Mouse (Mus musculus): Measurements from ENCODE around the gene Pcyt1b. TPM values are rescaled to one million over a fixed set of nuclear protein-coding genes. Genes with fewer than 3 reads are reported as not detected.
A peak's percentile ranks its signal among the peaks of the same experiment; 100 is the strongest.

Gene Pcyt1b
- total RNA-seq, 1 experiment: 8.7 TPM

- TF ChIP-seq MAFK (IDR thresholded peaks at IDR 0.05; ENCODE audit: insufficient read depth, low read depth, low read length): no peak
- no peak for TF ChIP-seq HCFC1 (IDR thresholded peaks at IDR 0.05; ENCODE audit: borderline replicate concordance, insufficient read depth, low read length)
- no peak for TF ChIP-seq ZNF384 (IDR thresholded peaks at IDR 0.05; ENCODE audit: low read depth, low read length)
- TF ChIP-seq CHD2 (IDR thresholded peaks at IDR 0.05; ENCODE audit: low read depth, low read length): no peak
- TF ChIP-seq ZC3H11A (IDR thresholded peaks at IDR 0.05; ENCODE audit: borderline replicate concordance, low read depth, low read length): no peak
- Histone ChIP-seq H3K36me3 (ENCODE audit: control insufficient read depth, insufficient read depth, low read length, poor library complexity, severe bottlenecking) (no peaks in the 10 kb centered on the region), H3K9me3 (ENCODE audit: control insufficient read depth, insufficient read depth, low read depth, low read length) (no peaks in the 10 kb centered on the region), H3K4me1 (ENCODE audit: control insufficient read depth in 2 of 2, insufficient read depth in 2 of 2, low read length in 2 of 2, poor library complexity in 1 of 2) (peaks cover 2 to 6% of the 10 kb centered on the region in 2 experiments; a peak in 1 of 4 replicates), H3K4me3 (ENCODE audit: insufficient read depth in 1 of 2, low read depth in 1 of 2, low read length in 2 of 2, poor library complexity in 1 of 2, severe bottlenecking in 1 of 2) (peak overlapping the region in 1 of 2 experiments; percentile 48; a peak in 1 of 4 replicates), H3K27ac (ENCODE audit: insufficient read depth, low read depth, low read length, poor library complexity, severe bottlenecking) (peak overlapping the region; percentile 5; the same call in 1 of the 2 replicates), H3K9ac (ENCODE audit: insufficient read depth, low read depth, low read length, poor library complexity, severe bottlenecking) (no peak overlapping the region)
- DNase-seq (ENCODE audit: low read depth, low spot score): no peak
- in situ Hi-C loops (cut with MboI; ENCODE audit: low sequenced_read_pairs in 2 of 2, unreplicated experiment in 2 of 2): no loop called here
Measured at GRCm38 (mm10) chrX:93676228-93676627, 21.6 kb downstream of the Pcyt1b start.

GRCm38 (mm10) chrX:93689287-93689686 is 34.6 kb downstream of the Pcyt1b start:
- no peaks in the 10 kb centered on the region for H3K4me1 ChIP-seq (ENCODE audit: control insufficient read depth in 2 of 2, insufficient read depth in 2 of 2, low read length in 2 of 2, poor library complexity in 1 of 2)
- TF ChIP-seq MAFK (IDR thresholded peaks at IDR 0.05; ENCODE audit: insufficient read depth, low read depth, low read length) (no peak), HCFC1 (IDR thresholded peaks at IDR 0.05; ENCODE audit: borderline replicate concordance, insufficient read depth, low read length) (no peak)
- no peaks in the 10 kb centered on the region for H3K9me3 ChIP-seq (ENCODE audit: control insufficient read depth, insufficient read depth, low read depth, low read length)
- H3K27ac ChIP-seq (ENCODE audit: insufficient read depth, low read depth, low read length, poor library complexity, severe bottlenecking): no peak overlapping the region
- H3K4me3 ChIP-seq (ENCODE audit: insufficient read depth in 1 of 2, low read depth in 1 of 2, low read length in 2 of 2, poor library complexity in 1 of 2, severe bottlenecking in 1 of 2): no peak overlapping the region
- no peak for DNase-seq (ENCODE audit: low read depth, low spot score)
- in situ Hi-C loops (cut with MboI; ENCODE audit: low sequenced_read_pairs in 2 of 2, unreplicated experiment in 2 of 2): no loop called here
- H3K9ac ChIP-seq (ENCODE audit: insufficient read depth, low read depth, low read length, poor library complexity, severe bottlenecking): no peak overlapping the region
- no peaks in the 10 kb centered on the region for H3K36me3 ChIP-seq (ENCODE audit: control insufficient read depth, insufficient read depth, low read length, poor library complexity, severe bottlenecking)

GRCm38 (mm10) chrX:93690672-93691071 is 36.0 kb downstream of the Pcyt1b start:
- Histone ChIP-seq H3K4me1 (ENCODE audit: control insufficient read depth in 2 of 2, insufficient read depth in 2 of 2, low read length in 2 of 2, poor library complexity in 1 of 2) (no peaks in the 10 kb centered on the region), H3K36me3 (ENCODE audit: control insufficient read depth, insufficient read depth, low read length, poor library complexity, severe bottlenecking) (no peaks in the 10 kb centered on the region), H3K4me3 (ENCODE audit: insufficient read depth in 1 of 2, low read depth in 1 of 2, low read length in 2 of 2, poor library complexity in 1 of 2, severe bottlenecking in 1 of 2) (no peak overlapping the region), H3K9me3 (ENCODE audit: control insufficient read depth, insufficient read depth, low read depth, low read length) (no peaks in the 10 kb centered on the region), H3K9ac (ENCODE audit: insufficient read depth, low read depth, low read length, poor library complexity, severe bottlenecking) (no peak overlapping the region), H3K27ac (ENCODE audit: insufficient read depth, low read depth, low read length, poor library complexity, severe bottlenecking) (no peak overlapping the region)
- DNase-seq (ENCODE audit: low read depth, low spot score): no peak
- no peak for TF ChIP-seq ZC3H11A (IDR thresholded peaks at IDR 0.05; ENCODE audit: borderline replicate concordance, low read depth, low read length)
- TF ChIP-seq MAFK (IDR thresholded peaks at IDR 0.05; ENCODE audit: insufficient read depth, low read depth, low read length): no peak
- TF ChIP-seq CHD2 (IDR thresholded peaks at IDR 0.05; ENCODE audit: low read depth, low read length): no peak
- no peak for TF ChIP-seq HCFC1 (IDR thresholded peaks at IDR 0.05; ENCODE audit: borderline replicate concordance, insufficient read depth, low read length)
- no peak for TF ChIP-seq ZNF384 (IDR thresholded peaks at IDR 0.05; ENCODE audit: low read depth, low read length)
- in situ Hi-C loops (cut with MboI; ENCODE audit: low sequenced_read_pairs in 2 of 2, unreplicated experiment in 2 of 2): no loop called here

- Histone ChIP-seq H3K4me1 (ENCODE audit: control insufficient read depth in 2 of 2, insufficient read depth in 2 of 2, low read length in 2 of 2, poor library complexity in 1 of 2) (no peaks in the 10 kb centered on the region), H3K9me3 (ENCODE audit: control insufficient read depth, insufficient read depth, low read depth, low read length) (no peaks in the 10 kb centered on the region), H3K4me3 (ENCODE audit: insufficient read depth in 1 of 2, low read depth in 1 of 2, low read length in 2 of 2, poor library complexity in 1 of 2, severe bottlenecking in 1 of 2) (no peak overlapping the region), H3K27ac (ENCODE audit: insufficient read depth, low read depth, low read length, poor library complexity, severe bottlenecking) (no peak overlapping the region), H3K9ac (ENCODE audit: insufficient read depth, low read depth, low read length, poor library complexity, severe bottlenecking) (no peak overlapping the region), H3K36me3 (ENCODE audit: control insufficient read depth, insufficient read depth, low read length, poor library complexity, severe bottlenecking) (no peaks in the 10 kb centered on the region)
- in situ Hi-C loops (cut with MboI; ENCODE audit: low sequenced_read_pairs in 2 of 2, unreplicated experiment in 2 of 2): no loop called here
- no peak for DNase-seq (ENCODE audit: low read depth, low spot score)
- TF ChIP-seq HCFC1 (IDR thresholded peaks at IDR 0.05; ENCODE audit: borderline replicate concordance, insufficient read depth, low read length) (no peak), ZC3H11A (IDR thresholded peaks at IDR 0.05; ENCODE audit: borderline replicate concordance, low read depth, low read length) (no peak), MAFK (IDR thresholded peaks at IDR 0.05; ENCODE audit: insufficient read depth, low read depth, low read length) (no peak), ZNF384 (IDR thresholded peaks at IDR 0.05; ENCODE audit: low read depth, low read length) (no peak), CHD2 (IDR thresholded peaks at IDR 0.05; ENCODE audit: low read depth, low read length) (no peak)
Measured at GRCm38 (mm10) chrX:93697596-93697995, 42.9 kb downstream of the Pcyt1b start.

Measured in ES-E14 (cell line).